Mouse (Mus musculus): ENCODE measurements around the gene Pxylp1.

GRCm38 (mm10) chr9:96899004-96899403 lies 6.5 kb upstream of the Pxylp1 start:
- TF ChIP-seq CTCF (IDR thresholded peaks at IDR 0.05; ENCODE audit: low read depth, low read length) (no peak), POLR2A (IDR thresholded peaks at IDR 0.05; ENCODE audit: extremely low read depth, insufficient read depth, low read length) (no peak)
